Mouse (Mus musculus) heart, postnatal 0 days (tissue): ENCODE results near the gene 4930568D16Rik.

Source experiments
- CTCF ChIP-seq: IDR thresholded peaks from 2 replicates; pipeline ENCODE4 v1.5.1; 2016; ENCODE audit warnings: antibody characterized with exemption, control low read depth, low read depth
- EP300 ChIP-seq: IDR thresholded peaks from 2 replicates; pipeline ENCODE4 v1.6.1; 2016; ENCODE audit warnings: antibody characterized with exemption, low read depth

GRCm38 (mm10) chr2:35349184-35349583, 18.3 kb downstream of the 4930568D16Rik start:
- peak; percentile 84 for TF ChIP-seq CTCF
- TF ChIP-seq EP300: no peak
